Mouse (Mus musculus) liver, embryonic 14.5 days (tissue): Measurements from ENCODE around the gene E2f8.

Experiments used
- CTCF ChIP-seq: IDR thresholded peaks from 2 replicates; pipeline ENCODE4 v1.5.1; 2016; ENCODE audit warnings: antibody characterized with exemption, low read depth, control low read depth
- EP300 ChIP-seq: IDR thresholded peaks from 2 replicates; pipeline ENCODE4 v1.6.1; 2016; ENCODE audit warnings: antibody characterized with exemption, low read depth

- no peak for TF ChIP-seq CTCF
- TF ChIP-seq EP300 = no peak
Measured at GRCm38 (mm10) chr7:48881486-48881885, at the start of gene E2f8.
